Mouse (Mus musculus): ENCODE results near the gene Rbm25.

DNA sequence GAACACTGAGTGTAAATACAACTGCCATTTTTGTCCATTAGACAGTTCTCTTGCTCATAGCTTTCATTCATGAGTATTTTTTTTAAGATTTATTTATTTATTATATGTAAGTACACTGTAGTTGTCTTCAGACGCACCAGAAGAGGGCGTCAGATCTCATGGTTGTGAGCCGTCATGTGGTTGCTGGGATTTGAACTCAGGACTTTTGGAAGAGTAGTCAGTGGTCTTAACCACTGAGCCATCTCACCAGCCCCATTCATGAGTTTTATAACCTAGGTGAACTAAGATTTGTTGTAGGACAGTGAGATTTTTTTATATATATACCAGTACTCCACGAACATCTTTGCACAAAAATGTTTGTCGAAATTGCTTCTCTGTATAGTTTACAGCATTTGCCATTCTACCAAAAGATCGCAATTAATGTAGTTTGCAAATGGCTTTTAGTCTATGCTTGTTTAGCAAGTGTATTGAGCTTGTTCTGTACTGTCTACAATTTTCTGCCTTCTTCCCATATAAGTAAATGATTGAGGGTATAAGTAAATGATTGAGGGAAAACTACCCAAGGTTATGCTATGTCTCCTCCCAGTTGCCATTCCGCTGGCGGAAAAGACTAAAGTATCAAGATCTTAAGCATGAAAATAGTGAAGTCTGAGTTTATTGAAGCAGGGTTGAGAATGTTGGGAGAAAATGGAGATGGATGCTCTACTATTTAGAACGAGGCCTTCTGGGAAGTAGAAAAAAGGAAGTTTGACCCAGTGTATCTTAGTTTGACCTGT is 55.7 kb downstream of the Rbm25 start:
- no peak for TF ChIP-seq MYOG (IDR thresholded peaks at IDR 0.05; ENCODE audit: control insufficient read depth, extremely low read depth, insufficient read length)
- TF ChIP-seq CTCF (IDR thresholded peaks at IDR 0.05; ENCODE audit: control insufficient read depth, insufficient read depth, insufficient read length), result no peak
- TF ChIP-seq USF1 (IDR thresholded peaks at IDR 0.05; ENCODE audit: low read depth), result no peak
- no peak for TF ChIP-seq CEBPB (IDR thresholded peaks at IDR 0.05; ENCODE audit: low read depth)
- TF ChIP-seq MYOD1 (IDR thresholded peaks at IDR 0.05; ENCODE audit: control insufficient read depth, insufficient read length, low read depth), result no peak
- TF ChIP-seq FOSL1 (IDR thresholded peaks at IDR 0.05; ENCODE audit: insufficient read depth, low read length, poor library complexity, severe bottlenecking), result no peak
